Mouse (Mus musculus) G1E (cell line): ENCODE measurements at regions not wholly inside any gene's neighbourhood (a gene's known extent, or its start where the extent isn't known, plus 50 kb on each side); places are given as distances from the start of the nearest gene placed in this dataset.

Experiments used
- ATAC-seq: 2 replicates; pipeline ENCODE4 v1.8.0; 2016; ENCODE audit warnings: mild to moderate bottlenecking; ENCODE audit not compliant: insufficient number of reproducible peaks, poor library complexity, low FRiP score, severe bottlenecking; ENCODE audit errors: extremely low read depth
- DNase-seq: peaks from one replicate; pipeline ENCODE4 v3.0.0; 2012; ENCODE audit warnings: low spot score
- H3K27me3 ChIP-seq: 2 replicates; pipeline ENCODE4 v1.6.1; 2012; ENCODE audit warnings: mild to moderate bottlenecking, low read length, inconsistent platforms; ENCODE audit not compliant: insufficient read depth
- H3K36me3 ChIP-seq: replicated peaks from 2 replicates; pipeline ENCODE3; 2012; ENCODE audit warnings: mild to moderate bottlenecking, inconsistent platforms
- H3K4me1 ChIP-seq: 2 replicates; pipeline ENCODE4 v1.6.1; 2012; ENCODE audit warnings: low read depth, low read length, inconsistent platforms, mixed read lengths; ENCODE audit not compliant: insufficient read depth
- H3K4me3 ChIP-seq: 2 replicates; pipeline ENCODE4 v1.5.1; 2012; ENCODE audit warnings: low read depth, mild to moderate bottlenecking, inconsistent platforms, low read length, moderate library complexity, mixed read lengths
- H3K9me3 ChIP-seq: replicated peaks from 2 replicates; pipeline ENCODE4 v1.6.1; 2012; ENCODE audit warnings: inconsistent platforms
- CTCF ChIP-seq: IDR thresholded peaks from 2 replicates; pipeline ENCODE4 v1.5.1; 2012; ENCODE audit warnings: low read depth, low read length, inconsistent platforms, mixed read lengths
- GATA1 ChIP-seq: IDR thresholded peaks from 2 replicates; pipeline ENCODE4 v1.6.1; 2012; ENCODE audit warnings: borderline replicate concordance, low read length, inconsistent platforms, mixed read lengths
- GATA2 ChIP-seq: IDR thresholded peaks from 2 replicates; pipeline ENCODE4 v1.6.1; 2012; ENCODE audit warnings: low read depth, low read length, inconsistent platforms, borderline replicate concordance
- POLR2AphosphoS5 ChIP-seq: IDR thresholded peaks from 2 replicates; pipeline ENCODE4 v1.6.1; 2012; ENCODE audit warnings: low read depth, low read length, inconsistent platforms; ENCODE audit not compliant: insufficient replicate concordance
- TAL1 ChIP-seq: conservative IDR thresholded peaks from 2 replicates; pipeline ENCODE4 v1.6.1; 2012; ENCODE audit warnings: low read depth, low read length, inconsistent platforms, mixed read lengths

DNA sequence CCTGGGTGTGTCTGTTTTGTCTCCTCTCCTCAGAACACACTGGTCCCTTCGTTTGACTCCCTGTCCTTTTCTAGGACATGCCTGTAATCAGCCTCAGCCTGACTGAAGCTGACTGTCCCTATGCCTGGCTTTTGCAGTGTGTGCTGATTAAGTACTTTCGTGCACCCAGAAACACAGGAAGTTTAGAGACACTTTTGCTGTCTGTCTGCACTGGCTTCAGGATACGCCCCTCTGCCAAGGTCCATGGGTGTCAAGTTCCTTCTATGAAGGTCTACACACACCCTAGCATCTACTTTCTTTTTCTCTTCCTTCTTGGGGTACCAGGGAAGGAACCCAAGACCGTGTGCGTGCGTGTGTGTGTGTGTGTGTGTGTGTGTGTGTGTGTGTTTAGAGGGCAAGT is 189.3 kb downstream of the Gadd45g start:
- Histone ChIP-seq H3K4me1 (no peaks in the 10 kb centered on the region), H3K4me3 (no peak overlapping the region), H3K36me3 (no peaks in the 10 kb centered on the region), H3K27me3 (no peaks in the 10 kb centered on the region; the same call in 1 of the 2 replicates), H3K9me3 (no peaks in the 10 kb centered on the region; the same call in 1 of the 2 replicates)
- DNase-seq = no peak
- TF ChIP-seq TAL1 (no peak), GATA1 (no peak), POLR2AphosphoS5 (no peak), CTCF (no peak), GATA2 (no peak)
- no peak for ATAC-seq

DNA sequence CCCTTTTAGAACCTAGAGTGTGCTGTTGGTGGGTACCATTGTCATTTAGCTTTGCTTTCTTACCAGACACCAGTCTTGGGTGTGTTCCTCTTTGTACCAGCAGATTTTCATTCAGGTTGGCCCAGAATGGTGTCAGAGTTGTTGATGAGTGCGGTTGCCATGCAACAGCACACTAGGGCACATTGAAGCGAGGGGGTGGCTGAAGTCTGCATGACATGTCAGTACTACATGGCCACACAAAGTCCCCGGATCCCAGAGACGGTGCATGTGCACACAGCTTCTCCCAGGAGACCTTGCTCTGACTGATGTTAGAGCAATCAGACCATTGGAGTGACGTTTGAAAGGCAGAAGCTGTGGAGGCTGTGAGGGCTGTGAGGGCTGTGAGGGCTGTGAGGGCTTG is 189.9 kb downstream of the Gadd45g start:
- DNase-seq = no peak
- no peaks in the 10 kb centered on the region for H3K36me3 ChIP-seq
- TF ChIP-seq CTCF = no peak
- TF ChIP-seq POLR2AphosphoS5 = no peak
- no peak for TF ChIP-seq GATA2
- TF ChIP-seq TAL1 = no peak
- no peak for TF ChIP-seq GATA1
- no peak overlapping the region for H3K4me3 ChIP-seq
- ATAC-seq = no peak
- no peaks in the 10 kb centered on the region; the same call in none of the 2 replicates for H3K27me3 ChIP-seq
- H3K4me1 ChIP-seq = no peaks in the 10 kb centered on the region
- no peaks in the 10 kb centered on the region; the same call in 1 of the 2 replicates for H3K9me3 ChIP-seq

- ATAC-seq (no peak), DNase-seq (no peak)
- no peak overlapping the region for H3K4me3 ChIP-seq
- no peaks in the 10 kb centered on the region for H3K4me1 ChIP-seq
- H3K27me3 ChIP-seq = no peaks in the 10 kb centered on the region; the same call in none of the 2 replicates
- no peak for TF ChIP-seq TAL1
- H3K9me3 ChIP-seq = no peaks in the 10 kb centered on the region; the same call in 1 of the 2 replicates
- H3K36me3 ChIP-seq = no peaks in the 10 kb centered on the region
Measured at GRCm38 (mm10) chr13:52037218-52037617, 190.7 kb downstream of the Gadd45g start.

- DNase-seq = no peak
- TF ChIP-seq GATA1 = no peak
- no peak for TF ChIP-seq POLR2AphosphoS5
- no peak for TF ChIP-seq TAL1
- no peak for TF ChIP-seq CTCF
- no peak for TF ChIP-seq GATA2
- peaks cover 4% of the 10 kb centered on the region; the same call in 1 of the 2 replicates for H3K27me3 ChIP-seq
- ATAC-seq = no peak
- H3K4me1 ChIP-seq = no peaks in the 10 kb centered on the region
- H3K9me3 ChIP-seq = no peaks in the 10 kb centered on the region; the same call in 1 of the 2 replicates
- no peak overlapping the region for H3K4me3 ChIP-seq
- H3K36me3 ChIP-seq = no peaks in the 10 kb centered on the region
Measured at GRCm38 (mm10) chr13:52041467-52042421, 195.3 kb downstream of the Gadd45g start.

- TF ChIP-seq GATA2 (no peak), TAL1 (no peak), POLR2AphosphoS5 (no peak), CTCF (no peak), GATA1 (no peak)
- no peaks in the 10 kb centered on the region; the same call in 1 of the 2 replicates for H3K9me3 ChIP-seq
- no peaks in the 10 kb centered on the region for H3K4me1 ChIP-seq
- DNase-seq (no peak), ATAC-seq (no peak)
- H3K36me3 ChIP-seq = no peaks in the 10 kb centered on the region
- peaks cover 4% of the 10 kb centered on the region; the same call in 1 of the 2 replicates for H3K27me3 ChIP-seq
- no peak overlapping the region for H3K4me3 ChIP-seq
Measured at GRCm38 (mm10) chr13:52042867-52043266, 196.4 kb downstream of the Gadd45g start.

DNA sequence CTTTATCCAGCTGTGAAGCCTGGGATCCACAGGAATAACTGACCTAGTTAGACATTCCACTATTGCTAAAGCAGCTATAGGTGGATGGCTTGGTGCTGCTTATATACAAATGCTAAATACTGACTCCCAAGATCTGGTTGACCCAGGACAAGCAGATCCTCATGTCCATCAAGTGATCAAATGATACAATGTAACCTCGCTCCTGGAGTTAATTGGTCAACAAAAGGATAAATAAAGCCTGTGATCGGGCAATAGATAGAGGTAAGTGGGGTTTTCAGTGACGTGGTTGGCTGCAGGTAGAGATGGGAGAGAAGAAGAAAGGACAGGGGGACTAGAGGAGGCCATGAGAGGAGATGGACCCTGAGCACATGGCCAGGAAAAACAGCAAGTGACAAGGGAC is 197.4 kb downstream of the Gadd45g start:
- no peak for DNase-seq
- no peaks in the 10 kb centered on the region for H3K36me3 ChIP-seq
- no peak for ATAC-seq
- TF ChIP-seq GATA1 = no peak
- no peak for TF ChIP-seq POLR2AphosphoS5
- TF ChIP-seq CTCF = no peak
- no peak for TF ChIP-seq TAL1
- no peak for TF ChIP-seq GATA2
- H3K9me3 ChIP-seq = no peaks in the 10 kb centered on the region; the same call in 1 of the 2 replicates
- peaks cover 4% of the 10 kb centered on the region; the same call in 1 of the 2 replicates for H3K27me3 ChIP-seq
- H3K4me3 ChIP-seq = no peak overlapping the region
- H3K4me1 ChIP-seq = no peaks in the 10 kb centered on the region
